In genomic region chr9:93072140-93072539, GRCm38 (mm10) we compare ENCODE assay signal across 18 mouse cellular contexts.
DNase-seq lines count a peak whose midpoint lies in the region; ATAC-seq and TF ChIP-seq lines count a peak whose summit lies in the region.
"Had no signal": no experiment of that assay in that cellular context is flagged by ENCODE, and none has a peak within 500 bp of the region (broad histone marks: within the 10 kb centered on the region; RNA-seq: fewer than 3 reads in every experiment).

No protein-coding gene starts in this region.

- H3K9ac ChIP-seq in midbrain, postnatal 0 days (replicated peaks; ENCODE audit: low read length, poor library complexity, severe bottlenecking) = no peak overlapping the region
- no peak overlapping the region for H3K9ac ChIP-seq in midbrain, embryonic 16.5 days (ENCODE audit: low read depth, low read length)
- H3K9ac ChIP-seq: embryonic facial prominence, embryonic 13.5 days; forebrain, embryonic 12.5 days; hindbrain, embryonic 12.5 days; intestine, embryonic 15.5 days had no signal

- no peak overlapping the region for H3K4me3 ChIP-seq in midbrain, postnatal 0 days (ENCODE audit: low read depth, low read length)
- H3K4me3 ChIP-seq in midbrain, embryonic 16.5 days (ENCODE audit: low read depth, low read length) = no peak overlapping the region
- H3K4me3 ChIP-seq: embryonic facial prominence, embryonic 13.5 days; forebrain, embryonic 12.5 days; heart, embryonic 10.5 days; hindbrain, embryonic 12.5 days; intestine, embryonic 15.5 days had no signal

- H3K4me1 ChIP-seq in midbrain, postnatal 0 days (ENCODE audit: insufficient read depth, low read length) = no peaks in the 10 kb centered on the region
- no peaks in the 10 kb centered on the region for H3K4me1 ChIP-seq in midbrain, embryonic 16.5 days (ENCODE audit: control insufficient read depth, insufficient read depth, low read length)
- H3K4me1 ChIP-seq: embryonic facial prominence, embryonic 13.5 days; forebrain, embryonic 12.5 days; heart, embryonic 10.5 days; hindbrain, embryonic 12.5 days; intestine, embryonic 15.5 days had no signal

- peak; percentile 1 for DNase-seq in cerebellum, adult 11 months
- no peak for DNase-seq in cerebellum, postnatal 4 days (ENCODE audit: low spot score in 2 of 2)
- peak; percentile 7 for DNase-seq in midbrain, postnatal 0 days (ENCODE audit: low spot score)
- DNase-seq in cerebellum, postnatal 25 days = peak; percentile 39 to 56
- DNase-seq in urinary bladder, postnatal 25 days (ENCODE audit: low spot score) = no peak
- DNase-seq in kidney, adult 9 months = no peak
- DNase-seq: adrenal gland, postnatal 14 days; gastrocnemius, postnatal 10 days; heart, adult 18-20 months; heart, postnatal 10 days; heart, postnatal 4 days had no signal

- no peak overlapping the region for H3K27ac ChIP-seq in midbrain, postnatal 0 days (ENCODE audit: low read depth, low read length)
- H3K27ac ChIP-seq in midbrain, embryonic 16.5 days (ENCODE audit: low read length) = no peak overlapping the region
- H3K27ac ChIP-seq: embryonic facial prominence, embryonic 13.5 days; forebrain, embryonic 12.5 days; heart, embryonic 10.5 days; hindbrain, embryonic 12.5 days; intestine, embryonic 15.5 days had no signal

- no peaks in the 10 kb centered on the region for H3K36me3 ChIP-seq in midbrain, postnatal 0 days (ENCODE audit: insufficient read depth, low read length)
- no peaks in the 10 kb centered on the region for H3K36me3 ChIP-seq in midbrain, embryonic 16.5 days (ENCODE audit: control insufficient read depth, insufficient read depth, low read length)
- H3K36me3 ChIP-seq: embryonic facial prominence, embryonic 13.5 days; forebrain, embryonic 12.5 days; heart, embryonic 10.5 days; hindbrain, embryonic 12.5 days; intestine, embryonic 15.5 days had no signal

- 71% methylated on average over 3 of the region's 3 CpGs for WGBS in midbrain, postnatal 0 days
- WGBS in midbrain, embryonic 16.5 days = 81% methylated on average over 3 of the region's 3 CpGs

- no peak overlapping the region for H3K4me2 ChIP-seq in midbrain, postnatal 0 days (ENCODE audit: low read depth, low read length, poor library complexity, severe bottlenecking)
- H3K4me2 ChIP-seq in midbrain, embryonic 16.5 days (ENCODE audit: low read length) = no peak overlapping the region
- H3K4me2 ChIP-seq: embryonic facial prominence, embryonic 13.5 days; forebrain, embryonic 12.5 days; hindbrain, embryonic 12.5 days; intestine, embryonic 15.5 days had no signal

- no peak for TF ChIP-seq CTCF in midbrain, postnatal 0 days (IDR thresholded peaks at IDR 0.05)

- H3K9me3 ChIP-seq in midbrain, postnatal 0 days (ENCODE audit: low read length) = no peaks in the 10 kb centered on the region
- H3K9me3 ChIP-seq in midbrain, embryonic 16.5 days (replicated peaks; ENCODE audit: control insufficient read depth, low read length, poor library complexity, severe bottlenecking) = no peaks in the 10 kb centered on the region
- H3K9me3 ChIP-seq: embryonic facial prominence, embryonic 13.5 days; forebrain, embryonic 12.5 days; heart, embryonic 10.5 days; hindbrain, embryonic 12.5 days; intestine, embryonic 15.5 days had no signal

- no peaks in the 10 kb centered on the region for H3K27me3 ChIP-seq in midbrain, postnatal 0 days (ENCODE audit: insufficient read depth, low read length)
- no peaks in the 10 kb centered on the region for H3K27me3 ChIP-seq in midbrain, embryonic 16.5 days (ENCODE audit: control insufficient read depth, insufficient read depth, low read depth, low read length)
- H3K27me3 ChIP-seq: embryonic facial prominence, embryonic 13.5 days; forebrain, embryonic 12.5 days; hindbrain, embryonic 12.5 days; intestine, embryonic 15.5 days had no signal

- ATAC-seq in midbrain, postnatal 0 days (ENCODE audit: low FRiP score) = no peak
- no peak for ATAC-seq in midbrain, embryonic 16.5 days
- ATAC-seq: forebrain, embryonic 16.5 days; intestine, embryonic 15.5 days had no signal

Comparison
In these comparisons a context has a peak if more than half of its experiments do, and no peak if none do; other contexts are left out.
1. DNase-seq: peak in cerebellum, adult 11 months (single experiment), midbrain, postnatal 0 days (single experiment) and cerebellum, postnatal 25 days (2 of 2); none in cerebellum, postnatal 4 days (0 of 2), urinary bladder, postnatal 25 days (single experiment) and kidney, adult 9 months (single experiment).